ENCODE assay signal across 8 mouse cellular contexts in the genomic region with DNA sequence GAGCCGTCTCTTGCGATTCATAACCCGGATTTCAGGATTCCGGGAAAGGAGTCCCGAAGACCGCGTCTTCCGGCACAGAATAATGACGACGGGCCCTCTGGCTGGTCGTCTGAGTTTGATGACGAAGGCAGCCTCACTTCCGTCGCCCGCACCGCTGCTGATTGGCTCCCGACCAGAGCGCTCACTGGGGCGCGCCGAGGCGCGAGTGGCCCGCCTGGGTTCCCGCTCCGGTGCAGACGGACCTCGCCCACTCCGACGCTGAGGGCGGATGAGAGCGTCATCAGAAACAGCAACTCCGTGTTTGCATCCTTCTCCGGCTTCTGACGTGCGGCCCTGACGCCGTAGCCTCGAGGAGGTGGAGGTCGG. TPM values are rescaled to one million over a fixed set of nuclear protein-coding genes. Genes with fewer than 3 reads are reported as not detected.
DNase-seq lines count a peak whose midpoint lies in the region; ATAC-seq lines count a peak whose summit lies in the region.

TSS of gene Stk19 (minus strand) at position 90 of the 366 bp plus-strand sequence.
TSS of gene Dxo (plus strand) at position 164 of the 366 bp plus-strand sequence.

- under 1% methylated on average over 40 of the region's 40 CpGs for WGBS in heart, embryonic 13.5 days
- 1% methylated on average over 40 of the region's 40 CpGs for WGBS in liver, embryonic 12.5 days (ENCODE audit: insufficient replicate concordance)
- WGBS in stomach, embryonic 15.5 days, result under 1% methylated on average over 40 of the region's 40 CpGs

- H3K27ac ChIP-seq in brown adipose tissue, adult 24 weeks (replicated peaks; ENCODE audit: low read depth, low read length), result peak within 1 kb of the TSS; percentile 39
- peak within 1 kb of the TSS; percentile 69 for H3K27ac ChIP-seq in heart, embryonic 13.5 days (replicated peaks)
- H3K27ac ChIP-seq in liver, embryonic 12.5 days, result peak within 1 kb of the TSS; percentile 87
- peak within 1 kb of the TSS; percentile 78 for H3K27ac ChIP-seq in stomach, embryonic 15.5 days

- peak within 1 kb of the TSS; percentile 99 for H3K4me2 ChIP-seq in heart, embryonic 13.5 days
- peak within 1 kb of the TSS; percentile 97 for H3K4me2 ChIP-seq in liver, embryonic 12.5 days
- H3K4me2 ChIP-seq in stomach, embryonic 15.5 days, result peak within 1 kb of the TSS; percentile 96

- peak within 1 kb of the TSS; percentile 83 for H3K4me3 ChIP-seq in brown adipose tissue, adult 24 weeks (ENCODE audit: insufficient read depth, low read depth, low read length)
- H3K4me3 ChIP-seq in heart, embryonic 13.5 days, result peak within 1 kb of the TSS; percentile 91
- H3K4me3 ChIP-seq in liver, embryonic 12.5 days, result peak within 1 kb of the TSS; percentile 76
- H3K4me3 ChIP-seq in stomach, embryonic 15.5 days (replicated peaks), result peak within 1 kb of the TSS; percentile 77

- no peaks in the 10 kb centered on the region for H3K27me3 ChIP-seq in heart, embryonic 13.5 days (replicated peaks)
- no peaks in the 10 kb centered on the region for H3K27me3 ChIP-seq in liver, embryonic 12.5 days (replicated peaks)
- H3K27me3 ChIP-seq in stomach, embryonic 15.5 days (replicated peaks), result no peaks in the 10 kb centered on the region

- DNase-seq in CD4-positive, CD25-positive, alpha-beta regulatory T cell, adult 2 months (ENCODE audit: low read depth, low spot score), result peak; percentile 97
- peak; percentile 43 for DNase-seq in fat pad, adult 2 months (ENCODE audit: extremely low read depth, low read depth, low spot score)
- DNase-seq in kidney, postnatal 10 days, result peak; percentile 98
- peak; percentile 92 to 95 for DNase-seq in natural killer cell, adult 2 months (ENCODE audit: low spot score in 2 of 2)

- peak; percentile 89 for ATAC-seq in heart, embryonic 13.5 days (ENCODE audit: extremely low read depth, insufficient number of reproducible peaks, low FRiP score, low TSS enrichment)
- ATAC-seq in liver, embryonic 12.5 days, result peak; percentile 92
- peak; percentile 90 for ATAC-seq in stomach, embryonic 15.5 days (ENCODE audit: insufficient read depth, low FRiP score, low read depth)

- H3K36me3 ChIP-seq in heart, embryonic 13.5 days, result peaks cover 65% of the 10 kb centered on the region
- H3K36me3 ChIP-seq in liver, embryonic 12.5 days, result peaks cover 72% of the 10 kb centered on the region
- peaks cover 35% of the 10 kb centered on the region for H3K36me3 ChIP-seq in stomach, embryonic 15.5 days

- H3K9me3 ChIP-seq in heart, embryonic 13.5 days, result no peaks in the 10 kb centered on the region
- H3K9me3 ChIP-seq in liver, embryonic 12.5 days (replicated peaks), result no peaks in the 10 kb centered on the region
- H3K9me3 ChIP-seq in stomach, embryonic 15.5 days, result no peaks in the 10 kb centered on the region

- H3K4me1 ChIP-seq in brown adipose tissue, adult 24 weeks (ENCODE audit: control insufficient read depth, insufficient read depth, insufficient read length, low read length), result 0 out of 2 replicates have a peak, but pooled peaks cover 4% of the 10 kb centered on the region
- peaks cover 26% of the 10 kb centered on the region for H3K4me1 ChIP-seq in heart, embryonic 13.5 days
- peaks cover 50% of the 10 kb centered on the region for H3K4me1 ChIP-seq in liver, embryonic 12.5 days
- peaks cover 21% of the 10 kb centered on the region for H3K4me1 ChIP-seq in stomach, embryonic 15.5 days

- peak within 1 kb of the TSS; percentile 89 for H3K9ac ChIP-seq in heart, embryonic 13.5 days
- H3K9ac ChIP-seq in liver, embryonic 12.5 days, result peak within 1 kb of the TSS; percentile 81
- peak within 1 kb of the TSS; percentile 57 for H3K9ac ChIP-seq in stomach, embryonic 15.5 days

RNA-seq across cellular contexts. Expression of gene Stk19, which starts in this region (rescaled TPM):
- 18.5 and 20.3 TPM in 2 replicates for polyA plus RNA-seq in brown adipose tissue, adult 24 weeks (2012; ENCODE audit: insufficient read depth, insufficient read length, missing spikeins)
- polyA plus RNA-seq in heart, embryonic 13.5 days (2015; fragmentation: Nextera tagmentation; extraction: Ambion mirVana), result 17.4 and 18.3 TPM in 2 replicates
- polyA plus RNA-seq in liver, embryonic 12.5 days (2016; fragmentation: Nextera tagmentation; extraction: Ambion mirVana), result 18.0 and 18.6 TPM in 2 replicates
- 25.7 and 26.5 TPM in 2 replicates for polyA plus RNA-seq in stomach, embryonic 15.5 days (2015; fragmentation: Nextera tagmentation; extraction: Ambion mirVana)

RNA-seq across cellular contexts. Expression of gene Dxo, which starts in this region (rescaled TPM):
- 15.3 and 17.2 TPM in 2 replicates for polyA plus RNA-seq in brown adipose tissue, adult 24 weeks (2012; ENCODE audit: insufficient read depth, insufficient read length, missing spikeins)
- 32.3 and 34.9 TPM in 2 replicates for polyA plus RNA-seq in heart, embryonic 13.5 days (2015; fragmentation: Nextera tagmentation; extraction: Ambion mirVana)
- 37.0 and 38.8 TPM in 2 replicates for polyA plus RNA-seq in liver, embryonic 12.5 days (2016; fragmentation: Nextera tagmentation; extraction: Ambion mirVana)
- polyA plus RNA-seq in stomach, embryonic 15.5 days (2015; fragmentation: Nextera tagmentation; extraction: Ambion mirVana), result 52.9 and 53.1 TPM in 2 replicates

Comparison
In these comparisons a context has a peak if more than half of its experiments do, and no peak if none do; other contexts are left out.
1. Peak in every context shown above with its lines: DNase-seq, ATAC-seq, H3K4me3 ChIP-seq and H3K27ac ChIP-seq.
2. DNase-seq: peak in every context shown above with its lines; median percentile 98 in kidney, postnatal 10 days; 97 in CD4-positive, CD25-positive, alpha-beta regulatory T cell, adult 2 months; 94 in natural killer cell, adult 2 months; 43 in fat pad, adult 2 months.